Mouse (Mus musculus) liver, embryonic 14.5 days (tissue): ENCODE measurements around the gene Snai3.

Source experiments
- CTCF ChIP-seq: IDR thresholded peaks from 2 replicates; pipeline ENCODE4 v1.5.1; 2016; ENCODE audit warnings: antibody characterized with exemption, low read depth, control low read depth
- EP300 ChIP-seq: IDR thresholded peaks from 2 replicates; pipeline ENCODE4 v1.6.1; 2016; ENCODE audit warnings: antibody characterized with exemption, low read depth

DNA sequence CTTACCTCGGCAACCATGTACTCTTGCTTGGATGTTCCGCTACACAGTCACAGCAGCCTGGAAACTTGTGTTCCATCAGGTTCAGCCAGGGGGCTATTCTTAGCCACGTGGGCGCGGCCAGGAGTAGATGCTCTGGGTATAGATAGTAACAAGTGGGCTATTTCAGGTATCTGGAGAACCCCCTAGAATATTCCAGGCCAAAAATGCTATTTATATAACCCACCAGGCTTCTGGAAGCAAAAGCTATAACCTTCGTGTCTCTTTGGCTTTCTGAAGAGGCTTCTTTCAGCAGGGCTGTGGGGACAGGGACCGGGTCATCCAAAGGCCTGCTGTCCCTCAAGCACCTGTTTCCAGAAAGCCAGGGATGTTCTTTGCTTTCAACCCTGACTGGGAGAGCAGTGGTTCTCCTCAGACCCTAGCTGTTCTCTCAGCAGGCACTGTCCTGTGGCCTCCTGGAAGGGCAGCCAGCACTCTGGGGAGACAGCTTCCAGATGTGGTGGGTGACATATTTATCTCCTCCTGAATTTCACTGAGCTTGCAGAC lies 9.3 kb downstream of the Snai3 start:
- TF ChIP-seq CTCF (no peak), EP300 (no peak)
